Mouse (Mus musculus): ENCODE data around the gene Rhof. TPM values are rescaled to one million over a fixed set of nuclear protein-coding genes. Genes with fewer than 3 reads are reported as not detected.

The Rhof gene
- polyA plus RNA-seq, 1 experiment from 2014 or later = 12.2 TPM

DNA sequence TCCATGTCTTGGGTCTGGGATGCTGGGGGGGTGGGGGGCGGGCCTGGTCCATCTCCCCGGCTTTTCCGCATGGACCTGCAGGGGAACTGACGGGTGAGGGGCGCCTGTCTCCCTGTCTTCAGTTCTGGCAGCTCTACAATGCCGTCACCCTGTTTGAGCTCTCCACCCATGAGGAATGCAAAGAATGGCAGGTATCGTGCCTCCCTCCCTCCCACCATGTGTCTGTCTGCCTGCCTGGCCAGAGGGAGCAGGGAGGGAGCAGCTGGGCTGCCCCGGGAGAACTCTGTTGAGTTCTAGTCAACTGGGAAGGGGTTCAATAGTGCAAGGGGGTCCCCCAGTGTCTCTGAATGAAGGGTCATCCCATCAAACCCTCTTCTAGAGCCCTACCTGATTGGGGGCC, 16.4 kb downstream of the Rhof start:
- Histone ChIP-seq H3K36me3 (replicated peaks) (no peaks in the 10 kb centered on the region), H3K9ac (no peak overlapping the region), H3K27me3 (replicated peaks) (no peaks in the 10 kb centered on the region), H3K9me3 (no peaks in the 10 kb centered on the region), H3K27ac (no peak overlapping the region), H3K4me3 (no peak overlapping the region), H3K4me1 (0 out of 2 replicates have a peak, but pooled peaks cover 2% of the 10 kb centered on the region), H3K4me2 (no peak overlapping the region)
- 81% methylated on average over 8 of the region's 8 CpGs for WGBS
- no peak for ATAC-seq (replicated peaks)

DNA sequence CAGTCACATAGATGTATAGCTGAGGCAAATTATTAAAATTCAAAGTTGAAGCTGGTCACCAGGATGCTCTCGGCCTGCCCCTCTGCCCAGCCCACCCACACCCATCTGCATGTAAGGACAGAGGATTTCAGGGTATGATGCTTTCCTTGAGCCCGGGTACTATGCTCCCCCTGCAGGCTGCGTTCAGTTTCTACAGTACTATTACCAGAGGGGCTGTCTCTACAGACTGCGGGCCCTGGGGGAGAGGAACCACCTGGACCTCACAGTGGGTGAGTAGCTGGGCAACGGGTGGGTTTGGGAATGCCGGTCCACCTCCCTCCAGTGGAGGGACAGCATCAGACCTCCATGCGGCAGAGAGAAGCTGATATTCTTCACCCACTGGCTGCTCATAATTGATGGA, 17.6 kb downstream of the Rhof start:
- Histone ChIP-seq H3K4me2 (no peak overlapping the region), H3K27ac (no peak overlapping the region), H3K36me3 (replicated peaks) (no peaks in the 10 kb centered on the region), H3K9me3 (no peaks in the 10 kb centered on the region), H3K27me3 (replicated peaks) (no peaks in the 10 kb centered on the region), H3K9ac (no peak overlapping the region), H3K4me3 (no peak overlapping the region), H3K4me1 (peaks cover 10% of the 10 kb centered on the region)
- WGBS = 29% methylated on average over 7 of the region's 7 CpGs
- ATAC-seq (replicated peaks) = no peak

DNA sequence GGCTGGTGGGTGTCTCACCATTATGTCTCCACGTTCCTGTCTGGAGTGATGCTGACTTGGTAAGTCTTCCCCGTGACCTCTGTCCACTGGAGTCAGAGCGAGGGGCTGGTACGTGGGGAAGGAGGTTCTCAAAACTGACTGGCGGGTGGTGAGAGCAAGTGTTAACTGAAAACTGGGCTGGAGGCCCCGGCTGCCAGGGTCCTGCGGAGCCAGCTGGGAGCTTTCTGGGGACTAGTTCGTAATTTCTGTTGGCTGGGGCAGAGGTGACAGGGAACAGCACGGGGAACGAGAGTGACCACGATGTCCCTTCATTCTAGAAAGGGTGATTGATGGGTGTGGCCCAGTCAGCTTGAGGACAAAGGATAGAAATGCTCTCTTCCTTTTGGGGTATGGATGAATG, 18.4 kb downstream of the Rhof start:
- H3K9me3 ChIP-seq = no peaks in the 10 kb centered on the region
- WGBS = 74% methylated on average over 11 of the region's 11 CpGs

DNA sequence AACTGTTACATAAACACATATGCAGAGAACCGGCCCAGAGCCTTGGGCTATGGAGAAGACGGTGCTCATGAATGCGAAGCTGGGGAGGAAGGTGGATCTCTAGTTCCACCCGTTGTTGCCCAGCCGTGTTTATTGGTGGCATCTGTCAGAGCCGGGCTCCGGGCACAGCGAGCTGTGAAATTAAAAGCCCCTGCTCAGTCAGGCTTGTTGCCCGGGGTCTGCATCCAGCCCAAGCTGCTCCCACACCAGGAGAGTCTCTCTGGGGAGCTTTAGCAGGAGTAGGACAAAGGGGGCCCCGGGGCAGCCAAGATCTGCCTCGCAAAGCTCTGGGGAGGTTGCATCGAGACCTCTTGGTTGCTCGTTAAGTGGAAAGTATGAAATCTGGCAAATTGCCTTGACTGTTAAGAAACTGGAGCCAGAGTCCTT, 22.2 kb downstream of the Rhof start:
- ATAC-seq (replicated peaks) = no peak
- Histone ChIP-seq H3K4me2 (peak overlapping the region; percentile 29; the same call in 1 of the 2 replicates), H3K9me3 (no peaks in the 10 kb centered on the region), H3K4me1 (peaks cover 21% of the 10 kb centered on the region), H3K36me3 (replicated peaks) (no peaks in the 10 kb centered on the region), H3K27ac (peak overlapping the region; percentile 70), H3K9ac (no peak overlapping the region), H3K4me3 (no peak overlapping the region), H3K27me3 (replicated peaks) (no peaks in the 10 kb centered on the region)
- 30% methylated on average over 13 of the region's 13 CpGs for WGBS

More for the DNA sequence above, 18.4 kb downstream of the Rhof start:
- ATAC-seq (replicated peaks) = no peak
- Histone ChIP-seq H3K9ac (no peak overlapping the region), H3K27me3 (replicated peaks) (no peaks in the 10 kb centered on the region), H3K4me2 (no peak overlapping the region), H3K4me1 (peaks cover 18% of the 10 kb centered on the region), H3K36me3 (replicated peaks) (no peaks in the 10 kb centered on the region), H3K27ac (no peak overlapping the region), H3K4me3 (no peak overlapping the region)

DNA sequence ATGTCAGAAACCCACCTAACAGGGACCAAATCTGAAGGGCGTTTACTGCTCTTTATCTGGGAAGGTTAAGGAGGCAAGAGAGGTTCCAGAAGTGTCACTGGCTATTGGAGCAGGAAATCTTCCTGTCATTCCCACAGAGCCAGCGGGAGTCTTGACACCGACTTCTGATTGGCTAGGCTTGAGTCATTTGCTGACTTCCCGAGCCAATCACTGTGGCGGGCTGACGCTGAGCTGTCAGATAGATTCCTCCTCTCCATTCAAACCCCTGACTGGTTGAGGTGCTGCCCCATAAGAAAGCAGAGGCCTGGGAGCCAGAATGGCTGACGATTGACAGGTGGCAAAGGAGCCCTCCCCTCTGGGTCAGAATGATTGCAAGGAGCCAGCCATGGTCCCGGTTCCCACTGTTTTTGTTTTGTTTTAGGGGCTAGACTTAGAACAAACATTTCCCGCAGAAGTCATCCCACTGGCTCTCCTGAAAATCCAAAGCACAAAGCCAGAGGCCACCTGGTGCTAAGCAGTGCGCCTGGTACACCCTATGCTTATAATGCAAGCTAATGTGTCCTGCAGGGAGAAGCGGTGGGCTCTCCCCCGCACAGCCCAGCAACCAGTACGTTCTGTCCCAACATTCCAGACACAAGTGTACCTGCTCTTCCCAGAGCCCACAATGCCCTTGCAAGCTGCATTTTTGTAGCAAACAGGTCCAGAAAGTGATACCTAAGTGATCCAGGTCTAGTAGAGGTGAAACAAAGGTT, 22.9 kb downstream of the Rhof start:
- Histone ChIP-seq H3K9ac (no peak overlapping the region), H3K36me3 (replicated peaks) (no peaks in the 10 kb centered on the region), H3K4me2 (peak overlapping the region; percentile 29), H3K4me3 (peak overlapping the region; percentile 3; the same call in 1 of the 2 replicates), H3K27me3 (replicated peaks) (no peaks in the 10 kb centered on the region), H3K4me1 (peaks cover 21% of the 10 kb centered on the region), H3K9me3 (no peaks in the 10 kb centered on the region), H3K27ac (peak overlapping the region; percentile 70)
- ATAC-seq (replicated peaks) = peak; percentile 65; the same call in 1 of the 2 replicates
- 25% methylated on average over 13 of the region's 13 CpGs for WGBS

DNA sequence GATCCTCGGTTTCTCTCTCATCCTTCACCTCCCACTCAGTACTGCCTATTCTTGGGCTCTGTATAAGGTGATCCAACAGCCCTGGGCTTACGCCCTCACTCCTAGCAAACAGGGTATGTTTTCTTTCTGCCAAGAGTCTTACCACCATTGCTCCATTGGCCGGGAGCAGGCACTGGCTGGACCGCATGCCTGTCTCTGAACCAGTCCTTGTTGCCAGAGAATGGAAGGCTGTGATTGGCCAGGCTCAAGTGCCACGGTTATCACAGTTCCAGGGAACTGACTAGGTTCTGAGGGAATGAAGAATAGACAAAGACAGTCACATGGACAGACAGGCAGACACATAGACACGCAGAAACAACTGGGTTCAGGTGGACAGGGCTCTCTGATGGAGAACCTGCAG, 27.7 kb downstream of the Rhof start:
- no peaks in the 10 kb centered on the region for H3K27me3 ChIP-seq (replicated peaks)
- peaks cover 2% of the 10 kb centered on the region; the same call in 1 of the 2 replicates for H3K36me3 ChIP-seq (replicated peaks)
- no peak overlapping the region for H3K4me2 ChIP-seq
- no peak overlapping the region for H3K4me3 ChIP-seq
- 82% methylated on average over 6 of the region's 6 CpGs for WGBS
- peaks cover 10% of the 10 kb centered on the region for H3K4me1 ChIP-seq
- no peak for ATAC-seq (replicated peaks)
- no peaks in the 10 kb centered on the region for H3K9me3 ChIP-seq
- no peak overlapping the region for H3K27ac ChIP-seq
- no peak overlapping the region for H3K9ac ChIP-seq

DNA sequence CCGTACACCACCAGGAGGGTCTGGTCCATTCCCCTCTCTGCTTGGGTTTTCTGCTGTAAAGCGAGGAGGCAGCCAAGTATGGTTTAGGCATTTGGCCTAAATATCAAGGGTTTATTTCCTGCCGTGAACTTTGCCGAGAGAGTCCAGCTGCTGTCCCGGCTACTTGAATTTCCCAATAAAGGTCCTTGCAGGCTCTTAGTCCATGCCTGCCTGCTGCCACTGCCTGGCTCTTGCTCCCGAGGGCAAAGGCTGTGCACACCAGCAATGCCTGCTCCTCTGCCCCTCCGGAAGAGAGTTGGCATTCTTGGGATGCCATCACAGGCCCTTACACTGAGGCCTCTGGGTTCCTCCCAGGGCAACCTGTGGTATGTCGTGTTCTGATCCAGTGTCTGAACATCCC, 28.9 kb downstream of the Rhof start:
- no peak overlapping the region for H3K4me3 ChIP-seq
- H3K9ac ChIP-seq = no peak overlapping the region
- no peak for ATAC-seq (replicated peaks)
- H3K27ac ChIP-seq = no peak overlapping the region
- no peak overlapping the region for H3K4me2 ChIP-seq
- no peaks in the 10 kb centered on the region for H3K4me1 ChIP-seq
- WGBS = 86% methylated on average over 8 of the region's 8 CpGs
- peaks cover 4% of the 10 kb centered on the region; the same call in 1 of the 2 replicates for H3K36me3 ChIP-seq (replicated peaks)
- H3K9me3 ChIP-seq = no peaks in the 10 kb centered on the region
- no peaks in the 10 kb centered on the region for H3K27me3 ChIP-seq (replicated peaks)

DNA sequence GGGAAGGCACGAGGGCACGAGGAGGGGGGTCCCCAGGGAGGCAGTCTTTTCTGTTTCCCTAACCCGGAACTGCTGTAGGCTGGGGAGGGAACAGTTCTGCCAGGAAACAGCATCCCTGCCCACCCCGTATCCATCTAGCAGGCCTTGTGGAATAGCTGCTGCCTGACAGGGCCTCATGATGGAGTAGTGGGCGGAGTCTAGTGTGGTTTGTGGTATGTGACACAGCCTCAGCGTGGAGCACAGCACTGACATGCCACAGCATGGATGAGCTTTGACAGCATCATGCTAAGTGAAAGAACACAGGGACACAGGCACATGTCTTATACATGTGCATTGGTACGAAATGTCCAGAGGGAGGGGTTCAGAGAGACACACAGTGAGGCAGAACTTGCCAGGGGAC, 30.1 kb downstream of the Rhof start:
- Histone ChIP-seq H3K9ac (no peak overlapping the region), H3K4me2 (no peak overlapping the region), H3K27ac (no peak overlapping the region), H3K27me3 (replicated peaks) (no peaks in the 10 kb centered on the region), H3K4me1 (no peaks in the 10 kb centered on the region), H3K36me3 (replicated peaks) (peaks cover 4% of the 10 kb centered on the region; the same call in 1 of the 2 replicates), H3K4me3 (no peak overlapping the region), H3K9me3 (no peaks in the 10 kb centered on the region)
- no peak for ATAC-seq (replicated peaks)
- WGBS = 83% methylated on average over 7 of the region's 7 CpGs

DNA sequence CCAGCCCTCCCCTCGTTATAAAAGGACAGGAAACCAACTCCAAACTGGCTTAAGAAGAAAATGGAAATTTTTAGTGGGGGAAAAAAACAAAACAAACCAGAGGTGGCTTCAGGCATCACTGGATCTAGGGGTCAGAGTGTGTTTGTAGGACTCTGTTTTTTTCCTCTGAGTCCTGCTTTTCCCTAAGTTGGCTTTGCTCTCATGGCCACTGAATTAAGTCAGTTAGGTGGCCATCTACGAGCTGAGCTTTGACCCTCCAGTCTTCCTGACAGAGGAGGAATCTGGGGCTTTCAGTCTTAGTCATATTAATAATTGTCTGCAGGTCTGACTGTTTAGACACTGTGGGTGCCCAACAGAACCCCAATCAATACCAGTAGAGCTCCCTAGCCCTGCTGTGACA, 34.0 kb downstream of the Rhof start:
- Histone ChIP-seq H3K4me1 (no peaks in the 10 kb centered on the region), H3K9ac (no peak overlapping the region), H3K9me3 (no peaks in the 10 kb centered on the region), H3K27ac (no peak overlapping the region), H3K4me3 (no peak overlapping the region), H3K4me2 (no peak overlapping the region), H3K27me3 (replicated peaks) (no peaks in the 10 kb centered on the region), H3K36me3 (replicated peaks) (peaks cover 4% of the 10 kb centered on the region; the same call in 1 of the 2 replicates)
- no peak for ATAC-seq (replicated peaks)
- 75% methylated on average over 2 of the region's 2 CpGs for WGBS

DNA sequence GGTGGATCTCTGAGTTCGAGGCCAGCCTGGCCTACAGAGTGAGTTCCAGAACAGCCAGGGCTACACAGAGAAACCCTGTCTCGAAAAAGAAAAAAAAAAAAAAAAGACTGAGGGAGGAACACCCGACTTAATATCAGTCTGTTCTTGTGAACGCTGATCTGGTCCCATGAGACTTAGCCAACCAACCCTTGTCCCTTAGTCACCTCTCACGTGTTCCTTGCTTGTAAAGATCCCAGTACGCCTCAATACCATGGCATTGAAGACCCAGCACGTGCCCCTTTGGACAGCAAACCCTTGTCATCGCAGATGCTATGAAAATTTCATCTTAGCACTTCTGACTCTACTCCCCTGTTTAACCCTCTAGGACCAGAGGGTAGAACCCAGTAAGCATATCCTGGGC, 36.2 kb downstream of the Rhof start:
- Histone ChIP-seq H3K9me3 (no peaks in the 10 kb centered on the region), H3K4me2 (no peak overlapping the region), H3K27me3 (replicated peaks) (no peaks in the 10 kb centered on the region), H3K36me3 (replicated peaks) (peaks cover 4% of the 10 kb centered on the region; the same call in 1 of the 2 replicates), H3K27ac (no peak overlapping the region), H3K4me1 (no peaks in the 10 kb centered on the region), H3K4me3 (no peak overlapping the region), H3K9ac (no peak overlapping the region)
- WGBS = 86% methylated on average over 8 of the region's 8 CpGs
- no peak for ATAC-seq (replicated peaks)

DNA sequence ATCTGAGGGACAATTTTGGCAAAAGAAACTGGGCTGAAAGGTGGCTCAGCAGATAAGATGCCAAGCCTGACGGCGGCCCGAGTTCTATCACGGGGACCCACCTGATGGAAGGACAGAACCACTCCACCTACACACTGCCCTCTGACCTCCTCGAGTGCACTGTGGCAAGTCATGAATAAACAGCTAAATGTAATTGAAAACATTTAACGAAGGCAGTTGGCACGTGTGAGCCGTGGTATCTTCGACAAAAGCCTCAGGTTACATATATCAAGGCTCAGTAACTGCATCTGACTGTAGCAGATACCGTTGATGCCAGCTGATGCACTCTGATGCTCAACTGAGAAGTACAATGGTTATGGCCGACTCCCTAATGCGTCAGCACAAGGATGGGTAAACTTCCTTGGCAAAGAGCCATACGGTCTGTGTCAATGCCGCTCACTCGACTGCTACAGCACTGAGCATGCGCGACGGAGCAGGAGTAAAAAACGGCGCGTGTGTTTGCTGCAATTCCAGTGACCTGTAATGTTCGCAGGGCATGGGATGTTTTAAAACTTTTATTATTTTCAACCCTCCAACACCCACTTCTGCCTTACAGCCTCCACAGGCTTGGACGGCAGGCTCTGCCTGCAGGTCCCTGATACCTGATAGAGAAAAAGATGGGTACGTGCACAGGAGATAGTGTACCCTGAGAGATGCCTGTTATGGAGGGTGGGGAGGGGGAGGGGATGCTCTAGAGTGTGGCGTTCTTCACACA, 38.1 kb downstream of the Rhof start:
- no peak overlapping the region for H3K4me3 ChIP-seq
- no peaks in the 10 kb centered on the region for H3K27me3 ChIP-seq (replicated peaks)
- 80% methylated on average over 25 of the region's 25 CpGs for WGBS
- ATAC-seq (replicated peaks) = no peak
- H3K9me3 ChIP-seq = no peaks in the 10 kb centered on the region
- H3K27ac ChIP-seq = no peak overlapping the region
- no peaks in the 10 kb centered on the region for H3K4me1 ChIP-seq
- no peaks in the 10 kb centered on the region for H3K36me3 ChIP-seq (replicated peaks)
- no peak overlapping the region for H3K4me2 ChIP-seq
- H3K9ac ChIP-seq = no peak overlapping the region

DNA sequence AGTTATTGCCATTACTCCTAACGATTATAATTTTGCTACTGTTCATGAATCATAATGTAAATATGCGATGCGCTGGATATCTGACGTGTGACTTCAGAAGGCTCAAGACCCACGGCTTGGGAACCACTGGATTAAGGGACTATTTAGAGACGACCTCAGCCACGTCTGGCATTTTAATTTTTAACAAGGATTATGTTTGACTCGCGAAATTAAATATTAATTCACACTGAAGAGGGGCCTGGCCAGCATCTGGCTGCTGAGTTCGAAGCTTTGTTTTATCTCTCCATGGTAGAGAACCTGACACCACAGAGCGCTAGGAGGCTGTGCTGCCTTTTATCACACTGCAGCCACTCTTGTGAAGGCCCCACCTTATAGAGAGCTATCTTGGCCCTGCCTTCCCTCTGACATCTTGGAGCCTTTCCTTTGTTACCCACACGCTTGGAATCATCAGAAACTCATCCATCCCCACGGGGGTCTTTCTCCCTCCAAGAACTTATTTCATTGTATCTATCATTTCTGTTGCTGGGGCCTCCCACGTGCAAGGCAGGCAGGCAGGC, 39.3 kb downstream of the Rhof start:
- H3K4me3 ChIP-seq = no peak overlapping the region
- H3K4me2 ChIP-seq = no peak overlapping the region
- H3K9ac ChIP-seq = no peak overlapping the region
- no peaks in the 10 kb centered on the region for H3K27me3 ChIP-seq (replicated peaks)
- H3K9me3 ChIP-seq = no peaks in the 10 kb centered on the region
- WGBS = 66% methylated on average over 14 of the region's 14 CpGs
- no peak overlapping the region for H3K27ac ChIP-seq
- H3K4me1 ChIP-seq = no peaks in the 10 kb centered on the region
- H3K36me3 ChIP-seq (replicated peaks) = no peaks in the 10 kb centered on the region
- ATAC-seq (replicated peaks) = no peak
